ENCODE assay signal across 22 mouse cellular contexts in genomic region chr3:82180253-82180652, GRCm38 (mm10). TPM values are rescaled to one million over a fixed set of nuclear protein-coding genes. Genes with fewer than 3 reads are reported as not detected.
DNase-seq lines count a peak whose midpoint lies in the region; ATAC-seq and TF ChIP-seq lines count a peak whose summit lies in the region.
"Had no signal": no experiment of that assay in that cellular context is flagged by ENCODE, and none has a peak within 500 bp of the region (broad histone marks: within the 10 kb centered on the region; RNA-seq: fewer than 3 reads in every experiment).

No protein-coding gene starts in this region.

- TF ChIP-seq EP300 in lung, postnatal 0 days (IDR thresholded peaks at IDR 0.05), result peak; percentile 85

- 58% methylated on average over 3 of the region's 3 CpGs for WGBS in heart, embryonic 12.5 days
- 52% methylated on average over 3 of the region's 3 CpGs for WGBS in kidney, embryonic 14.5 days
- WGBS in lung, postnatal 0 days, result 39% methylated on average over 3 of the region's 3 CpGs

- H3K9ac ChIP-seq in heart, embryonic 12.5 days, result no peak overlapping the region
- H3K9ac ChIP-seq in kidney, embryonic 14.5 days (ENCODE audit: low read depth, low read length), result no peak overlapping the region
- no peak overlapping the region for H3K9ac ChIP-seq in lung, postnatal 0 days (replicated peaks; ENCODE audit: low read depth)
- H3K9ac ChIP-seq: embryonic facial prominence, embryonic 12.5 days; heart, embryonic 15.5 days; hindbrain, embryonic 12.5 days; liver, embryonic 12.5 days; stomach, embryonic 15.5 days had no signal

- TF ChIP-seq CTCF in lung, postnatal 0 days (IDR thresholded peaks at IDR 0.05), result no peak

- no peak overlapping the region for H3K4me3 ChIP-seq in heart, embryonic 12.5 days
- no peak overlapping the region for H3K4me3 ChIP-seq in kidney, embryonic 14.5 days (ENCODE audit: low read length)
- no peak overlapping the region for H3K4me3 ChIP-seq in lung, postnatal 0 days (ENCODE audit: low read depth, low read length)
- H3K4me3 ChIP-seq: embryonic facial prominence, embryonic 12.5 days; erythroblast, embryonic 14.5 days; heart, embryonic 15.5 days; hindbrain, embryonic 12.5 days; left cerebral cortex, adult 2 months; liver, embryonic 12.5 days; stomach, embryonic 15.5 days had no signal

- no peaks in the 10 kb centered on the region for H3K27me3 ChIP-seq in heart, embryonic 12.5 days (replicated peaks)
- no peaks in the 10 kb centered on the region for H3K27me3 ChIP-seq in kidney, embryonic 14.5 days (ENCODE audit: control insufficient read depth, insufficient read depth, low read length)
- no peaks in the 10 kb centered on the region for H3K27me3 ChIP-seq in lung, postnatal 0 days (replicated peaks; ENCODE audit: insufficient read depth, low read length)
- H3K27me3 ChIP-seq: embryonic facial prominence, embryonic 12.5 days; heart, embryonic 15.5 days; hindbrain, embryonic 12.5 days; liver, embryonic 12.5 days; stomach, embryonic 15.5 days had no signal

- no peak overlapping the region for H3K4me2 ChIP-seq in heart, embryonic 12.5 days
- H3K4me2 ChIP-seq in kidney, embryonic 14.5 days (replicated peaks; ENCODE audit: low read depth, low read length), result no peak overlapping the region
- H3K4me2 ChIP-seq in lung, postnatal 0 days (replicated peaks; ENCODE audit: low read depth, low read length), result no peak overlapping the region
- H3K4me2 ChIP-seq: embryonic facial prominence, embryonic 12.5 days; heart, embryonic 15.5 days; hindbrain, embryonic 12.5 days; liver, embryonic 12.5 days; midbrain, embryonic 11.5 days; stomach, embryonic 15.5 days had no signal

- H3K9me3 ChIP-seq in heart, embryonic 12.5 days (replicated peaks), result no peaks in the 10 kb centered on the region
- no peaks in the 10 kb centered on the region for H3K9me3 ChIP-seq in kidney, embryonic 14.5 days (ENCODE audit: control insufficient read depth, low read length)
- H3K9me3 ChIP-seq in lung, postnatal 0 days (ENCODE audit: low read length), result no peaks in the 10 kb centered on the region
- H3K9me3 ChIP-seq: embryonic facial prominence, embryonic 12.5 days; heart, embryonic 15.5 days; hindbrain, embryonic 12.5 days; liver, embryonic 12.5 days; stomach, embryonic 15.5 days had no signal

- H3K4me1 ChIP-seq in heart, embryonic 12.5 days (replicated peaks), result no peaks in the 10 kb centered on the region
- no peaks in the 10 kb centered on the region for H3K4me1 ChIP-seq in kidney, embryonic 14.5 days (ENCODE audit: control insufficient read depth, insufficient read depth, low read length)
- no peaks in the 10 kb centered on the region for H3K4me1 ChIP-seq in lung, postnatal 0 days (ENCODE audit: insufficient read depth, low read depth, low read length)
- H3K4me1 ChIP-seq: embryonic facial prominence, embryonic 12.5 days; heart, embryonic 15.5 days; hindbrain, embryonic 12.5 days; liver, embryonic 12.5 days; stomach, embryonic 15.5 days had no signal

- H3K36me3 ChIP-seq in heart, embryonic 12.5 days, result no peaks in the 10 kb centered on the region
- no peaks in the 10 kb centered on the region for H3K36me3 ChIP-seq in kidney, embryonic 14.5 days (ENCODE audit: control insufficient read depth, insufficient read depth, low read length)
- no peaks in the 10 kb centered on the region for H3K36me3 ChIP-seq in lung, postnatal 0 days (ENCODE audit: insufficient read depth, low read length)
- H3K36me3 ChIP-seq: embryonic facial prominence, embryonic 12.5 days; heart, embryonic 15.5 days; hindbrain, embryonic 12.5 days; liver, embryonic 12.5 days; stomach, embryonic 15.5 days had no signal

- no peak overlapping the region for H3K27ac ChIP-seq in heart, embryonic 12.5 days (ENCODE audit: poor library complexity, severe bottlenecking)
- H3K27ac ChIP-seq in kidney, embryonic 14.5 days (ENCODE audit: low read depth, low read length), result no peak overlapping the region
- H3K27ac ChIP-seq in lung, postnatal 0 days (ENCODE audit: low read length), result no peak overlapping the region
- H3K27ac ChIP-seq: embryonic facial prominence, embryonic 12.5 days; heart, embryonic 15.5 days; hindbrain, embryonic 12.5 days; left cerebral cortex, adult 2 months; liver, embryonic 12.5 days; stomach, embryonic 15.5 days had no signal

- DNase-seq in heart, adult 8-10 months (ENCODE audit: low spot score), result peak; percentile 13
- peak; percentile 25 for DNase-seq in kidney, postnatal 14 days
- peak; percentile 55 for DNase-seq in lung, postnatal 0 days (ENCODE audit: low spot score)
- DNase-seq in lung, postnatal 36 days, result peak; percentile 52
- DNase-seq: cerebellum, adult 9-10 months; gastrocnemius, postnatal 36 days; layer of hippocampus, adult 9-11 months; retina, postnatal 1 day had no signal

- ATAC-seq in heart, embryonic 12.5 days (ENCODE audit: insufficient number of reproducible peaks, low FRiP score), result no peak
- ATAC-seq in kidney, embryonic 14.5 days (ENCODE audit: low FRiP score, low TSS enrichment), result no peak
- ATAC-seq in lung, postnatal 0 days, result peak; percentile 91
- no peak for ATAC-seq in CD4-positive, CD25-positive, alpha-beta regulatory T cell, adult 4 months
- ATAC-seq: forebrain, embryonic 14.5 days; liver, embryonic 12.5 days had no signal

RNA-seq across cellular contexts. Expression of gene Gucy1a1, which starts 34.7 kb away (rescaled TPM):
- total RNA-seq in heart, adult 8-10 months (2022), result 10 to 100 TPM; 13.8 to 19.0 (median 15.7) TPM
- polyA plus RNA-seq in heart, embryonic 12.5 days (2016; fragmentation: Nextera tagmentation; extraction: Ambion mirVana), result 51.3 and 53.3 TPM in 2 replicates
- 41.2 and 61.0 TPM in 2 replicates for polyA plus RNA-seq in kidney, embryonic 14.5 days (2014; fragmentation: Nextera tagmentation; extraction: Ambion mirVana)
- 101 and 107 TPM in 2 replicates for polyA plus RNA-seq in lung, postnatal 0 days (2015; fragmentation: Nextera tagmentation; extraction: Ambion mirVana)
- polyA plus RNA-seq in CD4-positive, CD25-positive, alpha-beta regulatory T cell, adult 4 months (2017; shearing (Covaris generic)), result 10 to 100 TPM in 1 of 2 experiments, 1 to 10 TPM in 1; 9.2 to 20.3 TPM
- total RNA-seq: monocyte, adult 5-6 weeks had no signal
- polyA plus RNA-seq: C2C12; erythroblast, embryonic 14.5 days had no signal
